Mouse (Mus musculus) forebrain, embryonic 10.5 days (tissue): Measurements from ENCODE around the gene Arl15. TPM values are rescaled to one million over a fixed set of nuclear protein-coding genes. Genes with fewer than 3 reads are reported as not detected.

Experiments
- DNase-seq: peaks from one replicate; pipeline ENCODE4 v3.0.0-alpha.2; 2017; ENCODE audit warnings: low spot score; ENCODE audit errors: extremely low spot score
- H3K27ac ChIP-seq: fragments of 300-500 bp; sonication (generic); 2 replicates; pipeline ENCODE4 v1.5.1; 2016; ENCODE audit warnings: mild to moderate bottlenecking
- H3K27me3 ChIP-seq: fragments of 300-500 bp; sonication (generic); 2 replicates; pipeline ENCODE4 v1.6.1; 2016; ENCODE audit warnings: mild to moderate bottlenecking; ENCODE audit not compliant: poor library complexity, severe bottlenecking
- H3K36me3 ChIP-seq: fragments of 300-500 bp; sonication (generic); replicated peaks from 2 replicates; pipeline ENCODE4 v1.6.1; 2016; ENCODE audit warnings: mild to moderate bottlenecking, moderate library complexity
- H3K4me1 ChIP-seq: fragments of 300-500 bp; sonication (generic); 2 replicates; pipeline ENCODE4 v1.6.1; 2016
- H3K4me3 ChIP-seq: fragments of 300-500 bp; sonication (generic); 2 replicates; pipeline ENCODE4 v1.5.1; 2016; ENCODE audit warnings: mild to moderate bottlenecking, moderate library complexity
- H3K9me3 ChIP-seq: fragments of 300-500 bp; sonication (generic); 2 replicates; pipeline ENCODE4 v1.6.1; 2016; ENCODE audit warnings: mild to moderate bottlenecking, moderate library complexity
- WGBS: fragments of 180-500 bp; shearing (Covaris S2); methylation state at CpG from one replicate; pipeline ENCODE4 v1.1.7; 2016; 5-methylcytosine and 5-hydroxymethylcytosine counted together
- polyA plus RNA-seq: library from polyadenylated mRNA; unstranded; fragments of >200 nt; fragmentation: Nextera tagmentation; extraction: Ambion mirVana; gene quantifications from 2 replicates; pipeline ENCODE4 v1.2.1, GENCODE M21; 2016

The Arl15 gene
- polyA plus RNA-seq, 1 experiment from 2014 or later, result 11.6 TPM

- Histone ChIP-seq H3K36me3 (peaks cover 4% of the 10 kb centered on the region; the same call in 1 of the 2 replicates), H3K27me3 (no peaks in the 10 kb centered on the region), H3K27ac (no peak overlapping the region), H3K9me3 (no peaks in the 10 kb centered on the region), H3K4me1 (peaks cover 42% of the 10 kb centered on the region), H3K4me3 (no peak overlapping the region)
- 77% methylated on average over 6 of the region's 6 CpGs for WGBS
- DNase-seq, result no peak
Observed at GRCm38 (mm10) chr13:113812593-113812975, 18.3 kb downstream of the Arl15 start.

- Histone ChIP-seq H3K36me3 (peaks cover 4% of the 10 kb centered on the region; the same call in 1 of the 2 replicates), H3K4me3 (no peak overlapping the region), H3K27me3 (no peaks in the 10 kb centered on the region), H3K9me3 (no peaks in the 10 kb centered on the region), H3K4me1 (peaks cover 42% of the 10 kb centered on the region), H3K27ac (no peak overlapping the region)
- DNase-seq, result no peak
- 86% methylated on average over 8 of the region's 8 CpGs for WGBS
Observed at GRCm38 (mm10) chr13:113814121-113814520, 19.8 kb downstream of the Arl15 start.

GRCm38 (mm10) chr13:113815697-113816420 lies 21.6 kb downstream of the Arl15 start:
- Histone ChIP-seq H3K4me3 (no peak overlapping the region), H3K4me1 (peaks cover 42% of the 10 kb centered on the region), H3K27me3 (no peaks in the 10 kb centered on the region), H3K27ac (no peak overlapping the region), H3K9me3 (no peaks in the 10 kb centered on the region), H3K36me3 (peaks cover 4% of the 10 kb centered on the region; the same call in 1 of the 2 replicates)
- no peak for DNase-seq
- 27% methylated on average over 15 of the region's 15 CpGs for WGBS

GRCm38 (mm10) chr13:113816421-113816810 lies 22.1 kb downstream of the Arl15 start:
- 82% methylated on average over 6 of the region's 6 CpGs for WGBS
- no peak overlapping the region for H3K4me3 ChIP-seq
- H3K27ac ChIP-seq, result no peak overlapping the region
- no peaks in the 10 kb centered on the region for H3K27me3 ChIP-seq
- DNase-seq, result no peak
- no peaks in the 10 kb centered on the region for H3K9me3 ChIP-seq
- peaks cover 40% of the 10 kb centered on the region for H3K4me1 ChIP-seq
- peaks cover 4% of the 10 kb centered on the region; the same call in 1 of the 2 replicates for H3K36me3 ChIP-seq

GRCm38 (mm10) chr13:113819006-113819405 lies 24.7 kb downstream of the Arl15 start:
- Histone ChIP-seq H3K9me3 (no peaks in the 10 kb centered on the region), H3K4me1 (peaks cover 27% of the 10 kb centered on the region), H3K27ac (no peak overlapping the region), H3K27me3 (no peaks in the 10 kb centered on the region), H3K36me3 (peaks cover 4% of the 10 kb centered on the region; the same call in 1 of the 2 replicates), H3K4me3 (no peak overlapping the region)
- DNase-seq, result no peak
- 93% methylated on average over 7 of the region's 7 CpGs for WGBS

- WGBS, result 89% methylated on average over 3 of the region's 3 CpGs
- Histone ChIP-seq H3K4me3 (no peak overlapping the region), H3K36me3 (peaks cover 4% of the 10 kb centered on the region; the same call in 1 of the 2 replicates), H3K4me1 (peaks cover 18% of the 10 kb centered on the region), H3K27ac (no peak overlapping the region), H3K27me3 (no peaks in the 10 kb centered on the region), H3K9me3 (no peaks in the 10 kb centered on the region)
- no peak for DNase-seq
Observed at GRCm38 (mm10) chr13:113820176-113820575, 25.9 kb downstream of the Arl15 start.

- peaks cover 4% of the 10 kb centered on the region; the same call in 1 of the 2 replicates for H3K36me3 ChIP-seq
- H3K9me3 ChIP-seq, result no peaks in the 10 kb centered on the region
- no peak overlapping the region for H3K27ac ChIP-seq
- H3K27me3 ChIP-seq, result no peaks in the 10 kb centered on the region
- H3K4me3 ChIP-seq, result no peak overlapping the region
- 0 out of 2 replicates have a peak, but pooled peaks cover 1% of the 10 kb centered on the region for H3K4me1 ChIP-seq
- no peak for DNase-seq
- 89% methylated on average over 12 of the region's 12 CpGs for WGBS
Observed at GRCm38 (mm10) chr13:113821891-113822290, 27.6 kb downstream of the Arl15 start.

- DNase-seq, result no peak
- H3K9me3 ChIP-seq, result no peaks in the 10 kb centered on the region
- H3K27ac ChIP-seq, result no peak overlapping the region
- no peaks in the 10 kb centered on the region for H3K4me1 ChIP-seq
- no peaks in the 10 kb centered on the region for H3K36me3 ChIP-seq
- H3K27me3 ChIP-seq, result no peaks in the 10 kb centered on the region
- WGBS, result 88% methylated on average over 3 of the region's 3 CpGs
- no peak overlapping the region for H3K4me3 ChIP-seq
Observed at GRCm38 (mm10) chr13:113824027-113824426, 29.7 kb downstream of the Arl15 start.

- H3K27me3 ChIP-seq, result no peaks in the 10 kb centered on the region
- peaks cover under 1% of the 10 kb centered on the region; the same call in 1 of the 2 replicates for H3K4me1 ChIP-seq
- no peak overlapping the region for H3K27ac ChIP-seq
- no peaks in the 10 kb centered on the region; the same call in none of the 2 replicates for H3K36me3 ChIP-seq
- no peak overlapping the region for H3K4me3 ChIP-seq
- H3K9me3 ChIP-seq, result no peaks in the 10 kb centered on the region
- no peak for DNase-seq
- 97% methylated on average over 3 of the region's 3 CpGs for WGBS
Observed at GRCm38 (mm10) chr13:113828633-113829032, 34.3 kb downstream of the Arl15 start.

GRCm38 (mm10) chr13:113829079-113829478 lies 34.8 kb downstream of the Arl15 start:
- no peaks in the 10 kb centered on the region for H3K9me3 ChIP-seq
- H3K36me3 ChIP-seq, result no peaks in the 10 kb centered on the region; the same call in none of the 2 replicates
- no peak overlapping the region for H3K4me3 ChIP-seq
- H3K27ac ChIP-seq, result no peak overlapping the region
- no peak for DNase-seq
- H3K27me3 ChIP-seq, result no peaks in the 10 kb centered on the region
- 92% methylated on average over 2 of the region's 2 CpGs for WGBS
- peaks cover 5% of the 10 kb centered on the region; the same call in 1 of the 2 replicates for H3K4me1 ChIP-seq

- WGBS, result 90% methylated on average over 3 of the region's 3 CpGs
- H3K4me3 ChIP-seq, result no peak overlapping the region
- DNase-seq, result no peak
Observed at GRCm38 (mm10) chr13:113830805-113831204, 36.5 kb downstream of the Arl15 start.

GRCm38 (mm10) chr13:113832947-113833346 lies 38.6 kb downstream of the Arl15 start:
- 92% methylated on average over 6 of the region's 6 CpGs for WGBS
- no peak overlapping the region for H3K27ac ChIP-seq
- peaks cover 7% of the 10 kb centered on the region; the same call in 1 of the 2 replicates for H3K4me1 ChIP-seq
- no peaks in the 10 kb centered on the region; the same call in none of the 2 replicates for H3K36me3 ChIP-seq
- DNase-seq, result no peak
- no peaks in the 10 kb centered on the region for H3K27me3 ChIP-seq
- H3K9me3 ChIP-seq, result no peaks in the 10 kb centered on the region
- H3K4me3 ChIP-seq, result no peak overlapping the region

More at GRCm38 (mm10) chr13:113830805-113831204, 36.5 kb downstream of the Arl15 start:
- Histone ChIP-seq H3K27ac (no peak overlapping the region), H3K27me3 (no peaks in the 10 kb centered on the region), H3K9me3 (no peaks in the 10 kb centered on the region), H3K4me1 (peaks cover 7% of the 10 kb centered on the region; the same call in 1 of the 2 replicates), H3K36me3 (no peaks in the 10 kb centered on the region; the same call in none of the 2 replicates)

- no peaks in the 10 kb centered on the region for H3K27me3 ChIP-seq
- no peak for DNase-seq
- H3K36me3 ChIP-seq, result peaks cover 7% of the 10 kb centered on the region
- no peak overlapping the region for H3K4me3 ChIP-seq
- H3K9me3 ChIP-seq, result no peaks in the 10 kb centered on the region
- no peak overlapping the region for H3K27ac ChIP-seq
- 92% methylated on average over 6 of the region's 6 CpGs for WGBS
- peaks cover 7% of the 10 kb centered on the region; the same call in 1 of the 2 replicates for H3K4me1 ChIP-seq
Observed at GRCm38 (mm10) chr13:113835921-113836320, 41.6 kb downstream of the Arl15 start.
